Mouse (Mus musculus): Measurements from ENCODE around the gene Bmpr2. TPM values are rescaled to one million over a fixed set of nuclear protein-coding genes. Genes with fewer than 3 reads are reported as not detected.

Bmpr2 gene
- polyA plus RNA-seq, 1 experiment from 2014 or later = 14.7 TPM

DNA sequence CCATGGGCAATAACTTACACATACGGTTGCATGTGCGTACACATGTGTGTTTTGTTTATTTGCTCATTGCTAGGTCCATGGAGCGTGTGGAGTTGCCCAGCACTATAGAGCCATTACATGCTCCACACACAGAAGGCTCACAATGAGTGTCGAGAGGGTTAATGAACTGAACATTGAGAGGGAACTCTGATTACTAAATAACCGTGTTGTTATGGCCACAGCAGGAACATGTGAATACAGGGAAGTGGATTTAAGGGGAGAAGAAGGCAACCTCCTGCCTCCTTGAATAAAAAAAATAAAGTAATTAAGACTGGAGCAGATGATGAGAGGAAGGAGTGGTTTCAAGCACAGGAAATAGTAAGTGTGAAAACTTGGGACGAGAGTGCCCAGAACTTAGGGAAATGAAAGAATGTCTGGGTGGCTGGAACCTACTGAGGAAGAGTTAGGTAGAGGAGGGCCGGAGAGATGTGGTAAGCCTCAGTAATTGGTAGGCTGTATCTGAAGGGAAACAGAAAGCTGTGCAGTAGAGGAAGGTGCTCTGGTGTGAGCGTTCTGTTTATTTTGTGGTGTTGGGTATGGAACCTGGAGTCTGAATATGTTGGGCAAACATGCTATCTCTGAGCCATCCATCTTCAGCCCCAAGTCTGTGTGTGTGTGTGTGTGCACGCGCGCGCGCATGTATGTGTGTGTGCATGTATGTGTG lies 143.8 kb downstream of the Bmpr2 start:
- WGBS = 80% methylated on average over 13 of the region's 13 CpGs
- TF ChIP-seq CTCF (IDR thresholded peaks at IDR 0.05; ENCODE audit: low read depth) = no peak
- H3K4me1 ChIP-seq (ENCODE audit: insufficient read depth) = no peaks in the 10 kb centered on the region
- DNase-seq (no peak), ATAC-seq (ENCODE audit: insufficient read depth) (no peak)
- no peak overlapping the region for H3K9ac ChIP-seq
- no peaks in the 10 kb centered on the region for H3K36me3 ChIP-seq (ENCODE audit: insufficient read depth)
- no peaks in the 10 kb centered on the region for H3K27me3 ChIP-seq (ENCODE audit: insufficient read depth, low read length)
- H3K4me2 ChIP-seq = no peak overlapping the region
- no peak overlapping the region for H3K4me3 ChIP-seq (ENCODE audit: low read depth, low read length)
- no peaks in the 10 kb centered on the region for H3K9me3 ChIP-seq (ENCODE audit: low read depth, low read length)
- H3K27ac ChIP-seq (ENCODE audit: low read depth) = no peak overlapping the region; the same call in 1 of the 2 replicates

DNA sequence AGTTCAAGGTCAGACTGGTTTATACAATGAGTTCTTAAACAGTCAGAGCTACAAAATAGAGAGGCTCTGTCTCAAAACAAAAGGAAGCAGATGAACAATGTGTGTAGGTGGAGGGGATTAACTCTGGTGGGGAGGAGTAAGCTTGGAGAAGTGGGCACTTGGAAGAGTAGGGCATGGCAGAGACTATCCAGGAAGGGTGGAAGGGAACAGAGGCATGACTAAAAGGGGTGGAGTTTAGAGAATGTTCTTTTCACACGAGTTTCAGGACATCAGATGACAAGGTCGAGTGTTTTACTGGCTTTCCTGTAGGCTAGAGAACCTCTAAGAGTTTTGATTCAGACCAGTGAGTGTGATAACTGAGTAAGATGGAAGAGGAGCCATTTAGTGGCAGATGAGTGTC lies 144.5 kb downstream of the Bmpr2 start:
- Histone ChIP-seq H3K9me3 (ENCODE audit: low read depth, low read length) (no peaks in the 10 kb centered on the region), H3K4me1 (ENCODE audit: insufficient read depth) (no peaks in the 10 kb centered on the region), H3K36me3 (ENCODE audit: insufficient read depth) (no peaks in the 10 kb centered on the region), H3K4me3 (ENCODE audit: low read depth, low read length) (no peak overlapping the region), H3K4me2 (no peak overlapping the region), H3K9ac (no peak overlapping the region), H3K27ac (ENCODE audit: low read depth) (no peak overlapping the region), H3K27me3 (ENCODE audit: insufficient read depth, low read length) (no peaks in the 10 kb centered on the region)
- peak; percentile 26 for DNase-seq
- ATAC-seq (ENCODE audit: insufficient read depth) = no peak
- TF ChIP-seq CTCF (IDR thresholded peaks at IDR 0.05; ENCODE audit: low read depth) = no peak
- WGBS = 14% methylated on average over 2 of the region's 2 CpGs

DNA sequence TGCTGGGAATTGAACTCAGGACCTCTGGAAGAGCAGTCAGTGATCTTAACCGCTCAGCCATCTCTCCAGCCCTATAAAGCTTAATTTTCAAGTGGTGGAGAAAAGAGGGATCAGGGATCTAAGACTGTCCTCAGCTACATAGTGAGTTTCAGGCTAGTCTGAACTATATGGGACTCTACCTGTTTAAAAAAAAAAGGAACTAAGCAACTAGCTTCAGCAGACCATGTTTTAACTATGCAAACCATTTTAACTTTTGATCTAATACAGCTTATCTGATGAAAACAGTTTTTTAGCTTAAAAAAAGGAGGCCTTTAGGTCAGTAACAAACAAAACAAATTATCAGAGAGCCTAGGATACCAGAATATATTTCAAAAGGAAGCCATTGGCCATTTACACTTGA lies 147.7 kb downstream of the Bmpr2 start:
- WGBS = 74% methylated on average over 1 of the region's 1 CpGs

DNA sequence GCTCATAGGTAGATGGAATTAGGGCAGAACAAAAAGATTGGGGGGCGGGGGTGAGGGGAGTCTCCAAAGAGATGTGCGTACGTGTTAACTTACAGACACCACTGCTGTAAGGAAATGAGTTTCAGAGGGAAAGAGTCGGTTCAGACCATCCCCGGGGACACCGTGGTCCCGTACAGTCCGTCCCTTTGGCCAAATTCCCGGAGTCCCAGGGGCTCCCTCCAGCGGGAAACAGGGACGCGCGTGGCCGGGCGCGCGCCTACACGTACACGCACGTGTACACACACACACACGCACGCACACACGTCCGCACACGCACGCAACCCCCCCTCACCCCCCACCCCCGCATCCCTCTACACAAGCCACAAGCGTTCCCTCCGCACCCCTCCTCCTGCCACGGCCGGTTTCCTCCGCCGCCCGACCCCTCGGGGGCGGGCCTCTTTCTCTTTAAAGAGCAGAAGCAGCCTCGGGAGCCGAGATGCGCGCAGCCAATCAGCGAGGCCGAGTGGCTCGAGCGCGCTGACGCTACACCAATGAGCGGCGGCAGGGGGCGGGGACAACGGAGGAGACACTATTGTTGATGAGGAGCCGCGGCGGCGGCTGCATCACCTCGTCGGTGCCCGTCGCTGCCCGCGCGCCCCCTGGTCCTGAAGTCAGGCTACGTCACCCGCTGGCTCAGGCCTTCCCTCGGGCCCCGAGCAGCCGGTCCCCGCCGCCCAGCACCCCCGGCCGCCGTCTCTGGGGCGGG lies 149.4 kb downstream of the Bmpr2 start, which contains the start of gene Fam117b:
Gene Fam117b (plus strand): TSS at position 594 of the 745 bp plus-strand sequence.
- peak; percentile 24 for TF ChIP-seq CTCF (IDR thresholded peaks at IDR 0.05; ENCODE audit: low read depth)
- H3K9me3 ChIP-seq (ENCODE audit: low read depth, low read length) = no peaks in the 10 kb centered on the region
- under 1% methylated on average over 71 of the region's 72 CpGs for WGBS
- H3K4me3 ChIP-seq (ENCODE audit: low read depth, low read length) = peak within 1 kb of the TSS; percentile 98
- DNase-seq = peak; percentile 100
- 0 out of 2 replicates have a peak, but pooled peaks cover 10% of the 10 kb centered on the region for H3K4me1 ChIP-seq (ENCODE audit: insufficient read depth)
- no peaks in the 10 kb centered on the region for H3K27me3 ChIP-seq (ENCODE audit: insufficient read depth, low read length)
- H3K9ac ChIP-seq = peak within 1 kb of the TSS; percentile 91
- H3K27ac ChIP-seq (ENCODE audit: low read depth) = peak within 1 kb of the TSS; percentile 92
- H3K4me2 ChIP-seq = peak within 1 kb of the TSS; percentile 78
- peak; percentile 97 for ATAC-seq (ENCODE audit: insufficient read depth)
- no peaks in the 10 kb centered on the region for H3K36me3 ChIP-seq (ENCODE audit: insufficient read depth)

More for the DNA sequence above, 147.7 kb downstream of the Bmpr2 start:
- no peaks in the 10 kb centered on the region for H3K27me3 ChIP-seq (ENCODE audit: insufficient read depth, low read length)
- DNase-seq = no peak
- no peak overlapping the region for H3K9ac ChIP-seq
- no peak overlapping the region for H3K27ac ChIP-seq (ENCODE audit: low read depth)
- ATAC-seq (ENCODE audit: insufficient read depth) = no peak
- no peak overlapping the region for H3K4me3 ChIP-seq (ENCODE audit: low read depth, low read length)
- no peak for TF ChIP-seq CTCF (IDR thresholded peaks at IDR 0.05; ENCODE audit: low read depth)
- no peaks in the 10 kb centered on the region for H3K9me3 ChIP-seq (ENCODE audit: low read depth, low read length)
- H3K4me1 ChIP-seq (ENCODE audit: insufficient read depth) = 0 out of 2 replicates have a peak, but pooled peaks cover 10% of the 10 kb centered on the region
- no peaks in the 10 kb centered on the region for H3K36me3 ChIP-seq (ENCODE audit: insufficient read depth)
- no peak overlapping the region for H3K4me2 ChIP-seq

DNA sequence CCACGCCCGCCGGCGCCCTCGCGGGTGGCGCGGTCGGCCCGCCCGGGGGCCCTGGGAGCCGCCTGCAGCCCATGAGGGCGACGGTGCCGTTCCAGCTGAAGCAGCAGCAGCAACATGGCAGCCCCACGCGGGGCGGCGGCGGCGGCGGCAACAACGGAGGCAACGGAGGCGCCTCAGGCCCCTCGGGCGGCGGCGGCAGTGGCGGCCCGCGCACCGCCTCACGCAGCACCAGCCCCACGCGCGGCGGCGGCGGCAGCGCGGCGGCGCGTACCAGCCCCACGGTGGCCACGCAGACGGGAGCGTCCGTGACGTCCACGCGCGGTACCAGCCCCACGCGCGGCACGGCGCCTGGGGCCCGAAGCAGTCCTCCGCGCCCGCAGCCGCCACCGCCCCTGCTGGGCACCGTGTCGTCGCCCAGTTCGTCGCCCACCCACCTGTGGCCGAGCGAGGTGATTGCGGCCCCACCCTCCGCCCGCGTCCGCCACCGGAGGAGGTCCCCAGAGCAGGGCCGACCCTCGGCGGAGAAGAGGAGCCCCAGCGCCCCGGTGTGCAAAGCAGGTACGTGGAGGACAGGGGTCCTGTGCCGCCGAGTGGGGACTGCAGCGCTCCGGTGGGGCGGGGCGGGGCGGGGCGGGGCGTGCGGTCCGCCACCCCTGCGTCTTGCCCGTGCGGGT lies 150.1 kb downstream of the Bmpr2 start:
- H3K4me3 ChIP-seq (ENCODE audit: low read depth, low read length) = peak overlapping the region; percentile 98
- H3K9me3 ChIP-seq (ENCODE audit: low read depth, low read length) = no peaks in the 10 kb centered on the region
- TF ChIP-seq CTCF (IDR thresholded peaks at IDR 0.05; ENCODE audit: low read depth) = no peak
- WGBS = under 1% methylated on average over 80 of the region's 98 CpGs
- DNase-seq = no peak
- no peaks in the 10 kb centered on the region for H3K27me3 ChIP-seq (ENCODE audit: insufficient read depth, low read length)
- H3K4me1 ChIP-seq (ENCODE audit: insufficient read depth) = 0 out of 2 replicates have a peak, but pooled peaks cover 10% of the 10 kb centered on the region
- H3K4me2 ChIP-seq = peak overlapping the region; percentile 78
- H3K27ac ChIP-seq (ENCODE audit: low read depth) = peak overlapping the region; percentile 92
- H3K9ac ChIP-seq = peak overlapping the region; percentile 91
- ATAC-seq (ENCODE audit: insufficient read depth) = peak; percentile 30
- H3K36me3 ChIP-seq (ENCODE audit: insufficient read depth) = no peaks in the 10 kb centered on the region

DNA sequence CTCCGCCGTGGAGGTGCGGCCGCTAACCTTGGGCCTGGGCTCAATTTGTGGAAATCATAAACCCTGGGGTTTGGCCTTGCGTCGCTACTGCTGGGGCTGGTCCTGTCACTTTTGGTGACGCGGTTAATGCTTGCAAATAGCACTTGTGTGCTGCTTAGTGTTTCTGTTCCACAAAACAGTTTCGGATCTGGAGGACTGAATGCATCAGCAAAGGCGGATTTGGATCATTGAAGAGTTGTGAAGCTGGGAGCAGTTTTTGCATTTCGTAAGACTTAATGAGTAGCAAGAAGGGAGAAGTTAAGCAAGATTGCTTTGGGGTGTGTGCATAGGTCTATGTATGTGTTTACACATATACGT lies 150.6 kb downstream of the Bmpr2 start:
- H3K27me3 ChIP-seq (ENCODE audit: insufficient read depth, low read length) = no peaks in the 10 kb centered on the region
- peak overlapping the region; percentile 92; the same call in 1 of the 2 replicates for H3K27ac ChIP-seq (ENCODE audit: low read depth)
- DNase-seq (peak; percentile 55), ATAC-seq (ENCODE audit: insufficient read depth) (no peak)
- 0 out of 2 replicates have a peak, but pooled peaks cover 10% of the 10 kb centered on the region for H3K4me1 ChIP-seq (ENCODE audit: insufficient read depth)
- no peak for TF ChIP-seq CTCF (IDR thresholded peaks at IDR 0.05; ENCODE audit: low read depth)
- H3K9ac ChIP-seq = peak overlapping the region; percentile 91
- H3K4me3 ChIP-seq (ENCODE audit: low read depth, low read length) = peak overlapping the region; percentile 98
- 1% methylated on average over 12 of the region's 12 CpGs for WGBS
- H3K36me3 ChIP-seq (ENCODE audit: insufficient read depth) = no peaks in the 10 kb centered on the region
- H3K9me3 ChIP-seq (ENCODE audit: low read depth, low read length) = no peaks in the 10 kb centered on the region
- peak overlapping the region; percentile 78 for H3K4me2 ChIP-seq

All from lung, embryonic 14.5 days (tissue).